In genomic region chr14:118057696-118058580, GRCm38 (mm10) we compare ENCODE assay signal across 24 mouse cellular contexts. TPM values are rescaled to one million over a fixed set of nuclear protein-coding genes. Genes with fewer than 3 reads are reported as not detected.
DNase-seq lines count a peak whose midpoint lies in the region; ATAC-seq lines count a peak whose summit lies in the region.
"Had no signal": no experiment of that assay in that cellular context is flagged by ENCODE, and none has a peak within 500 bp of the region (broad histone marks: within the 10 kb centered on the region; RNA-seq: fewer than 3 reads in every experiment).

No protein-coding gene starts in this region.

- peak; percentile 82 for DNase-seq in heart, adult 11 months
- no peak for DNase-seq in heart, postnatal 4 days
- peak; percentile 24 for DNase-seq in R1 (ENCODE audit: low read depth, low spot score)
- no peak for DNase-seq in right cerebral cortex, postnatal 36 days (ENCODE audit: low spot score in 2 of 2)
- no peak for DNase-seq in spleen, postnatal 36 days (ENCODE audit: low spot score in 2 of 2)
- no peak for DNase-seq in adrenal gland, postnatal 4 days (ENCODE audit: low spot score in 2 of 2)
- DNase-seq: adrenal gland, postnatal 36 days; cerebellum, adult 11 months; cerebellum, adult 9-11 months; gastrocnemius, postnatal 25 days; heart, adult 2 months; heart, postnatal 14 days; kidney, adult 9 months; kidney, postnatal 25 days; layer of hippocampus, postnatal 36 days; right cerebral cortex, adult 18-20 months had no signal

- H3K4me1 ChIP-seq in limb, embryonic 12.5 days (replicated peaks), result 0 out of 2 replicates have a peak, but pooled peaks cover 2% of the 10 kb centered on the region
- H3K4me1 ChIP-seq in stomach, embryonic 15.5 days, result no peaks in the 10 kb centered on the region
- H3K4me1 ChIP-seq: embryonic facial prominence, embryonic 15.5 days; heart, embryonic 13.5 days had no signal

- H3K4me2 ChIP-seq in limb, embryonic 12.5 days, result no peak overlapping the region
- H3K4me2 ChIP-seq in stomach, embryonic 15.5 days, result no peak overlapping the region
- H3K4me2 ChIP-seq: embryonic facial prominence, embryonic 15.5 days; heart, embryonic 13.5 days; hindbrain, embryonic 13.5 days; midbrain, embryonic 11.5 days; neural tube, embryonic 15.5 days had no signal

- no peak overlapping the region for H3K27ac ChIP-seq in limb, embryonic 12.5 days
- peak overlapping the region; percentile 44; the same call in 1 of the 2 replicates for H3K27ac ChIP-seq in stomach, embryonic 15.5 days
- H3K27ac ChIP-seq: embryonic facial prominence, embryonic 15.5 days; heart, adult 2 months; heart, embryonic 13.5 days; hindbrain, embryonic 13.5 days; neural tube, embryonic 15.5 days had no signal

- H3K9ac ChIP-seq in limb, embryonic 12.5 days (replicated peaks), result no peak overlapping the region
- no peak overlapping the region for H3K9ac ChIP-seq in stomach, embryonic 15.5 days
- H3K9ac ChIP-seq: embryonic facial prominence, embryonic 15.5 days; heart, embryonic 13.5 days; hindbrain, embryonic 13.5 days; neural tube, embryonic 15.5 days had no signal

- no peaks in the 10 kb centered on the region for H3K9me3 ChIP-seq in limb, embryonic 12.5 days
- no peaks in the 10 kb centered on the region for H3K9me3 ChIP-seq in stomach, embryonic 15.5 days
- H3K9me3 ChIP-seq: embryonic facial prominence, embryonic 15.5 days; heart, embryonic 13.5 days; hindbrain, embryonic 13.5 days; neural tube, embryonic 15.5 days had no signal

- H3K36me3 ChIP-seq in limb, embryonic 12.5 days, result no peaks in the 10 kb centered on the region
- no peaks in the 10 kb centered on the region for H3K36me3 ChIP-seq in stomach, embryonic 15.5 days
- H3K36me3 ChIP-seq: embryonic facial prominence, embryonic 15.5 days; heart, embryonic 13.5 days; hindbrain, embryonic 13.5 days; neural tube, embryonic 15.5 days had no signal

- H3K4me3 ChIP-seq in limb, embryonic 12.5 days (replicated peaks), result no peak overlapping the region
- no peak overlapping the region for H3K4me3 ChIP-seq in stomach, embryonic 15.5 days (replicated peaks)
- H3K4me3 ChIP-seq: embryonic facial prominence, embryonic 15.5 days; heart, adult 2 months; heart, embryonic 13.5 days; hindbrain, embryonic 13.5 days; neural tube, embryonic 15.5 days had no signal

- 79% methylated on average over 25 of the region's 25 CpGs for WGBS in limb, embryonic 12.5 days
- WGBS in stomach, embryonic 15.5 days, result 74% methylated on average over 25 of the region's 25 CpGs

- no peaks in the 10 kb centered on the region for H3K27me3 ChIP-seq in limb, embryonic 12.5 days
- no peaks in the 10 kb centered on the region for H3K27me3 ChIP-seq in stomach, embryonic 15.5 days (replicated peaks)
- H3K27me3 ChIP-seq: embryonic facial prominence, embryonic 15.5 days had no signal

- ATAC-seq in limb, embryonic 12.5 days (ENCODE audit: insufficient number of reproducible peaks, insufficient read depth, low FRiP score, low TSS enrichment, low read depth), result peak; percentile 63; the same call in 1 of the 2 replicates
- ATAC-seq in stomach, embryonic 15.5 days (ENCODE audit: insufficient read depth, low FRiP score, low read depth), result peak; percentile 70
- ATAC-seq: forebrain, embryonic 16.5 days had no signal

RNA-seq across cellular contexts. Expression of gene Dct, which starts 5.9 kb away (rescaled TPM):
- total RNA-seq in heart, postnatal 4 days (2021), result 1 to 10 TPM; 5.0 to 6.0 TPM
- 1.6 and 1.7 TPM in 2 replicates for polyA plus RNA-seq in limb, embryonic 12.5 days (2016; fragmentation: Nextera tagmentation; extraction: Ambion mirVana)
- polyA plus RNA-seq in stomach, embryonic 15.5 days (2015; fragmentation: Nextera tagmentation; extraction: Ambion mirVana), result 1.8 TPM in 2 replicates
- under 1 TPM in 1 of 2 experiments, not detected in 1; 0.11 TPM for total RNA-seq in adrenal gland, postnatal 4 days (2021)

Comparison
In these comparisons a context has a peak if more than half of its experiments do, and no peak if none do; other contexts are left out.
1. DNase-seq: peak in heart, adult 11 months (single experiment) and R1 (single experiment); none in heart, postnatal 4 days (single experiment), right cerebral cortex, postnatal 36 days (0 of 2), spleen, postnatal 36 days (0 of 2) and adrenal gland, postnatal 4 days (0 of 2).
2. RNA of gene Dct, which starts 5.9 kb away (total RNA-seq): 5.0 to 6.0 TPM in heart, postnatal 4 days; 0.11 TPM in adrenal gland, postnatal 4 days; every median in the first group is over 4 times any median in the second.